Mouse (Mus musculus) splenic B cell, adult 2 months (primary cell): ENCODE measurements around the gene Stx8.

ENCODE experiments used
- DNase-seq: peaks from one replicate; pipeline ENCODE4 v3.0.0-alpha.2; 2011; ENCODE audit warnings: low read depth, low spot score
- H3K27me3 ChIP-seq: 2 replicates; pipeline ENCODE4 v1.6.1; 2012; ENCODE audit warnings: mild to moderate bottlenecking, low read length, moderate library complexity, mixed read lengths; ENCODE audit not compliant: control insufficient read depth, poor library complexity, insufficient read depth, severe bottlenecking
- H3K36me3 ChIP-seq: 2 replicates; pipeline ENCODE4 v1.6.1; 2012; ENCODE audit warnings: mild to moderate bottlenecking, low read length, moderate library complexity, mixed read lengths; ENCODE audit not compliant: control insufficient read depth, poor library complexity, insufficient read depth, severe bottlenecking

Stx8 gene

GRCm38 (mm10) chr11:68190849-68191248 is 224.9 kb downstream of the Stx8 start:
- Histone ChIP-seq H3K27me3 (no peaks in the 10 kb centered on the region), H3K36me3 (no peaks in the 10 kb centered on the region)
- DNase-seq = no peak

DNA sequence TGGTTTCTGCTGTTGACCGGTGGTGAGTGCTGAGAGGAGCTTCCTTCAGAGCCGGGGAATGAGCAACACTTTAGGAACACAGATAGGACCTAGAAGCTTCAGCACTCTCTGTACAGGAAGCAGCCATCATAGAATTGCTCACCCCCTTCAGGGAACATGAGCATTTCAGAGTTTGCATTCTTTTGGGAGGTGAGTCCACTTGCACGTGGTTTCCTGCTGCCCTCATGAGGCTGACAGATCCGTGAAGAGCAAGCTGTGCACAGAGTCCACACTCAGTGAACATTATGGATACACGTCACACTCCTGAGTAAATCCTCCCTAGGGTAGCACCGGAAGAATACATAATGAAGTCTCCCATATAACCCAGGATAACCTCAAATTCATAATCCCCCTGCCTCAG is 229.2 kb downstream of the Stx8 start:
- Histone ChIP-seq H3K36me3 (no peaks in the 10 kb centered on the region), H3K27me3 (no peaks in the 10 kb centered on the region)
- DNase-seq = no peak

- no peak for DNase-seq
- no peaks in the 10 kb centered on the region for H3K36me3 ChIP-seq
- no peaks in the 10 kb centered on the region for H3K27me3 ChIP-seq
Measured at GRCm38 (mm10) chr11:68195693-68196176, 229.7 kb downstream of the Stx8 start.

GRCm38 (mm10) chr11:68196566-68196965 is 230.6 kb downstream of the Stx8 start:
- no peak for DNase-seq
- H3K27me3 ChIP-seq = no peaks in the 10 kb centered on the region

GRCm38 (mm10) chr11:68197471-68197870 is 231.5 kb downstream of the Stx8 start:
- no peaks in the 10 kb centered on the region for H3K36me3 ChIP-seq
- no peak for DNase-seq
- no peaks in the 10 kb centered on the region for H3K27me3 ChIP-seq

More at GRCm38 (mm10) chr11:68196566-68196965, 230.6 kb downstream of the Stx8 start:
- no peaks in the 10 kb centered on the region for H3K36me3 ChIP-seq

- no peak for DNase-seq
- H3K27me3 ChIP-seq = no peaks in the 10 kb centered on the region
- no peaks in the 10 kb centered on the region for H3K36me3 ChIP-seq
Measured at GRCm38 (mm10) chr11:68198696-68199095, 232.7 kb downstream of the Stx8 start.

GRCm38 (mm10) chr11:68199103-68199502 is 233.1 kb downstream of the Stx8 start:
- DNase-seq = peak; percentile 31
- H3K36me3 ChIP-seq = no peaks in the 10 kb centered on the region

GRCm38 (mm10) chr11:68199801-68200423 is 233.9 kb downstream of the Stx8 start:
- H3K27me3 ChIP-seq = no peaks in the 10 kb centered on the region
- peak; percentile 43 for DNase-seq

More at GRCm38 (mm10) chr11:68199103-68199502, 233.1 kb downstream of the Stx8 start:
- no peaks in the 10 kb centered on the region for H3K27me3 ChIP-seq

GRCm38 (mm10) chr11:68200500-68200899 is 234.5 kb downstream of the Stx8 start:
- no peak for DNase-seq
- Histone ChIP-seq H3K27me3 (no peaks in the 10 kb centered on the region), H3K36me3 (no peaks in the 10 kb centered on the region)

More at GRCm38 (mm10) chr11:68199801-68200423, 233.9 kb downstream of the Stx8 start:
- no peaks in the 10 kb centered on the region for H3K36me3 ChIP-seq

DNA sequence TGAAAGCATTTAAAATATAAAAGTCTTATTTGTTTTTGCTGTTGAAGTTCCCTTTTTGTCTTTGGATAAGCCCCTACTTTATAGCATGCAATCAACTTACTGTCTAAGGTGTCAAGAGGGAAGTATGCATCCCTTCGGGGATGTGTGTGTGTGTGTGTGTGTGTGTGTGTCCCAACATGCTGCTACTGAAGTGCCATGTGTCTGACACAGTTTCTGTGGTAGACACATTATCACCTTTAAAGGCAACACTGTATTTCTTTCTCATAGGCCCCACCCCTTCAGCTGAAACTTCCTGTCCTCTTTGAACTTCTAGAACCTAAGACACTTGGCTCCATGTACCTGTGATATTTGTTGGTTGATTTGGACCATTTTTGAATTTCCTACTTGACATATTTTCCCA is 235.1 kb downstream of the Stx8 start:
- H3K27me3 ChIP-seq = no peaks in the 10 kb centered on the region
- H3K36me3 ChIP-seq = no peaks in the 10 kb centered on the region
- peak; percentile 40 for DNase-seq

DNA sequence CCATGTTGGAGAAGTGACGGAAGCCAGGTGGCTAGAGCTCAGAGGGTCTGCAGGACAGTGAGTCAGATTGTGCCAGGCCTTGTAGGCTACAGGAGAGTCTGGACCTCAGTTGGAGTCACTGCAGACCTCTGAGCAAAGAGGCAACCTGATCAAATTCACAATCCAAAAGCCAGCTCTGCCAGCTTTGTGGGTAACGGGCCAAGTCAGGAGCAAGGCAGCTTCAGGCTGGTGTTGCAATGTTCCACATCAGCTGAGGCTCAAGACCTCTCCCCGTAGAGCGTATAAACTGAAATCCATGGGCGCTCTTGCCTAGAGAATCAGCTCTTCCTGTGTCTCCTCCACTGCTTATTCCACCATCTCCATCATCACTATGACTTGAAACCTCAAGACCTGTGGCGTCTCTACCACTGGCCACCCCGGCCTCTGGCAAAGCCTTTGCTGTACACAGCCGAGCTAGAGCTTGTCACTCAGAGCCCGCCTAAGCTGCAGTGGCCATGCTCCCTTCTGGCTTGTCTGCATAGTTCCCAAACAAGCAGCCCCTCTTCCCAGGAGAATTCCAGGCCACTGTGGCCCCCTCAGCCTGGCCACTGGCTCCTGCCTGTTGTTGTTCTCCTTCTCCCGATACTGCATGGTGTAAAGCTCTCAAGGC is 235.9 kb downstream of the Stx8 start:
- no peak for DNase-seq
- no peaks in the 10 kb centered on the region for H3K27me3 ChIP-seq
- no peaks in the 10 kb centered on the region for H3K36me3 ChIP-seq

- DNase-seq = no peak
- Histone ChIP-seq H3K27me3 (no peaks in the 10 kb centered on the region), H3K36me3 (no peaks in the 10 kb centered on the region)
Measured at GRCm38 (mm10) chr11:68202561-68202960, 236.6 kb downstream of the Stx8 start.

- DNase-seq = peak; percentile 15
- H3K27me3 ChIP-seq = no peaks in the 10 kb centered on the region
- H3K36me3 ChIP-seq = no peaks in the 10 kb centered on the region
Measured at GRCm38 (mm10) chr11:68203658-68204315, 237.8 kb downstream of the Stx8 start.

DNA sequence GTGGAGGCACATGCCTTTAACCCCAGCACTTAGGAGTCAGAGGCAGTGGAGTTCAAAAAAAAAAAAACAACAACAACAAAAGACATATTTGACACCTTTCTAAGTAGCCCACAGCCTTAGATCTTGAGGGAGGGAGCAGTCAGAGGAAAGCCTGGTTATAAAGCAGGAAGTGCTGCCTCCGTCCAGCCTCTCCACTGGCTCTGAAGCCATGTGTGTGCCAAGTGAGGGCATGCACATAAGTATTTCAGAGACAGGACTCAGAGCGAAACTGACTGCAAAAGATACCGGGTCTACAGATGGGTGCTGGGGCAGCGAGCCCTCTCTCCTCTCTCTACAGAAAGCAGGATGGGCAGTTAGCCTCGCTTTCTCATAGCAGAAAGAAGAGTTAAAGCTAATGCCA is 238.4 kb downstream of the Stx8 start:
- DNase-seq = no peak
- Histone ChIP-seq H3K27me3 (no peaks in the 10 kb centered on the region), H3K36me3 (no peaks in the 10 kb centered on the region)

- Histone ChIP-seq H3K27me3 (no peaks in the 10 kb centered on the region), H3K36me3 (no peaks in the 10 kb centered on the region)
- DNase-seq = no peak
Measured at GRCm38 (mm10) chr11:68205572-68206229, 239.7 kb downstream of the Stx8 start.
